Mouse (Mus musculus) stomach, embryonic 15.5 days (tissue): ENCODE results near the gene Lat. TPM values are rescaled to one million over a fixed set of nuclear protein-coding genes. Genes with fewer than 3 reads are reported as not detected.
"Not testable (repeated sequence)": the region's sequence is repeated elsewhere in the genome, so short reads cannot be mapped to it uniquely, and the experiment has no call there.

Experiments
- ATAC-seq: fragments of 200-750 bp; cut with Nextera tagmentation; 2 replicates; pipeline ENCODE4 v1.8.0; 2017; ENCODE audit warnings: low read depth, moderate number of reproducible peaks, moderate TSS enrichment; ENCODE audit not compliant: insufficient read depth, low FRiP score
- H3K27ac ChIP-seq: fragments of 300-500 bp; sonication (generic); 2 replicates; pipeline ENCODE4 v1.5.1; 2015; ENCODE audit warnings: mild to moderate bottlenecking, inconsistent platforms
- H3K27me3 ChIP-seq: fragments of 300-500 bp; sonication (generic); replicated peaks from 2 replicates; pipeline ENCODE4 v1.6.1; 2015; ENCODE audit warnings: inconsistent platforms
- H3K36me3 ChIP-seq: fragments of 300-500 bp; sonication (generic); 2 replicates; pipeline ENCODE4 v1.6.1; 2015; ENCODE audit warnings: inconsistent platforms
- H3K4me1 ChIP-seq: fragments of 300-500 bp; sonication (generic); 2 replicates; pipeline ENCODE4 v1.6.1; 2015; ENCODE audit warnings: inconsistent platforms
- H3K4me2 ChIP-seq: fragments of 300-500 bp; sonication (generic); 2 replicates; pipeline ENCODE4 v1.6.1; 2015; ENCODE audit warnings: mild to moderate bottlenecking, inconsistent platforms
- H3K4me3 ChIP-seq: fragments of 300-500 bp; sonication (generic); replicated peaks from 2 replicates; pipeline ENCODE4 v1.5.1; 2015; ENCODE audit warnings: inconsistent platforms
- H3K9ac ChIP-seq: fragments of 300-500 bp; sonication (generic); 2 replicates; pipeline ENCODE4 v1.6.1; 2015; ENCODE audit warnings: inconsistent platforms
- H3K9me3 ChIP-seq: fragments of 300-500 bp; sonication (generic); 2 replicates; pipeline ENCODE4 v1.6.1; 2016; ENCODE audit warnings: inconsistent platforms
- WGBS: fragments of 180-500 bp; shearing (Covaris S2); methylation state at CpG from one replicate; pipeline ENCODE4 v1.1.7; 2015; 5-methylcytosine and 5-hydroxymethylcytosine counted together
- polyA plus RNA-seq: library from polyadenylated mRNA; unstranded; fragments of >200 nt; fragmentation: Nextera tagmentation; extraction: Ambion mirVana; gene quantifications from 2 replicates; pipeline ENCODE4 v1.2.1, GENCODE M21; 2015

Gene Lat
- polyA plus RNA-seq, 1 experiment from 2014 or later: 2.2 TPM

GRCm38 (mm10) chr7:126396298-126397119, 27.1 kb upstream of the Lat start, which contains the start of gene Nfatc2ip:
Gene Nfatc2ip, minus strand, starts transcription at chr7:126396737.
- Histone ChIP-seq H3K36me3 (no peaks in the 10 kb centered on the region; the same call in 1 of the 2 replicates), H3K27ac (peak within 1 kb of the TSS; percentile 57; the same call in 1 of the 2 replicates), H3K9me3 (no peaks in the 10 kb centered on the region), H3K4me3 (peak within 1 kb of the TSS; percentile 97), H3K9ac (peak within 1 kb of the TSS; percentile 66), H3K4me2 (peak within 1 kb of the TSS; percentile 91), H3K4me1 (0 out of 2 replicates have a peak, but pooled peaks cover 2% of the 10 kb centered on the region), H3K27me3 (no peaks in the 10 kb centered on the region)
- ATAC-seq: peak; percentile 100
- under 1% methylated on average over 59 of the region's 59 CpGs for WGBS

- H3K4me2 ChIP-seq, H3K27me3 ChIP-seq, H3K27ac ChIP-seq, H3K4me1 ChIP-seq, ATAC-seq, H3K9me3 ChIP-seq, H3K9ac ChIP-seq, H3K4me3 ChIP-seq: not testable (repeated sequence)
- H3K36me3 ChIP-seq: peaks cover 15% of the 10 kb centered on the region
- WGBS: 83% methylated on average over 7 of the region's 7 CpGs
Measured at GRCm38 (mm10) chr7:126392086-126392884, 22.9 kb upstream of the Lat start.

GRCm38 (mm10) chr7:126388185-126388584, 18.8 kb upstream of the Lat start:
- no peak overlapping the region for H3K4me2 ChIP-seq
- WGBS: 100% methylated on average over 1 of the region's 1 CpGs

GRCm38 (mm10) chr7:126383565-126383964, 14.2 kb upstream of the Lat start:
- WGBS: 86% methylated on average over 5 of the region's 5 CpGs
- Histone ChIP-seq H3K27me3 (no peaks in the 10 kb centered on the region), H3K9me3 (no peaks in the 10 kb centered on the region)

More at GRCm38 (mm10) chr7:126388185-126388584, 18.8 kb upstream of the Lat start:
- no peaks in the 10 kb centered on the region for H3K4me1 ChIP-seq
- no peak overlapping the region for H3K27ac ChIP-seq
- no peak overlapping the region for H3K4me3 ChIP-seq
- no peaks in the 10 kb centered on the region for H3K27me3 ChIP-seq
- H3K36me3 ChIP-seq: peaks cover 31% of the 10 kb centered on the region
- no peaks in the 10 kb centered on the region for H3K9me3 ChIP-seq
- H3K9ac ChIP-seq: no peak overlapping the region
- no peak for ATAC-seq

GRCm38 (mm10) chr7:126377278-126378158, 8.1 kb upstream of the Lat start, which contains the start of gene Spns1:
Gene Spns1, minus strand, starts transcription at chr7:126377450.
- H3K4me2 ChIP-seq: peak within 1 kb of the TSS; percentile 95
- H3K36me3 ChIP-seq: peaks cover 5% of the 10 kb centered on the region; the same call in 1 of the 2 replicates
- peak within 1 kb of the TSS; percentile 69 for H3K9ac ChIP-seq
- H3K9me3 ChIP-seq: no peaks in the 10 kb centered on the region
- peaks cover 11% of the 10 kb centered on the region for H3K4me1 ChIP-seq
- peak; percentile 97 for ATAC-seq
- peak within 1 kb of the TSS; percentile 88 for H3K4me3 ChIP-seq
- H3K27ac ChIP-seq: peak within 1 kb of the TSS; percentile 55
- WGBS: under 1% methylated on average over 33 of the region's 33 CpGs
- H3K27me3 ChIP-seq: no peaks in the 10 kb centered on the region

More at GRCm38 (mm10) chr7:126383565-126383964, 14.2 kb upstream of the Lat start:
- H3K9ac ChIP-seq: no peak overlapping the region
- H3K27ac ChIP-seq: no peak overlapping the region
- no peak overlapping the region for H3K4me3 ChIP-seq
- H3K36me3 ChIP-seq: peaks cover 18% of the 10 kb centered on the region
- H3K4me1 ChIP-seq: no peaks in the 10 kb centered on the region
- ATAC-seq: no peak
- H3K4me2 ChIP-seq: no peak overlapping the region

GRCm38 (mm10) chr7:126376903-126377277, 7.5 kb upstream of the Lat start:
- Histone ChIP-seq H3K4me2 (peak overlapping the region; percentile 95), H3K27ac (0 out of 2 replicates have a peak overlapping the region, but pooled peaks have one; percentile 5), H3K4me1 (peaks cover 11% of the 10 kb centered on the region), H3K4me3 (peak overlapping the region; percentile 88), H3K9me3 (no peaks in the 10 kb centered on the region), H3K9ac (peak overlapping the region; percentile 69), H3K27me3 (no peaks in the 10 kb centered on the region), H3K36me3 (peaks cover 11% of the 10 kb centered on the region; the same call in 1 of the 2 replicates)
- WGBS: under 1% methylated on average over 27 of the region's 27 CpGs
- peak; percentile 51 for ATAC-seq

- H3K27ac ChIP-seq: no peak overlapping the region
- peaks cover 26% of the 10 kb centered on the region for H3K36me3 ChIP-seq
- peaks cover 11% of the 10 kb centered on the region for H3K4me1 ChIP-seq
- H3K9me3 ChIP-seq: no peaks in the 10 kb centered on the region
- 75% methylated on average over 5 of the region's 5 CpGs for WGBS
- H3K4me3 ChIP-seq: no peak overlapping the region
- H3K27me3 ChIP-seq: no peaks in the 10 kb centered on the region
- H3K4me2 ChIP-seq: no peak overlapping the region
- H3K9ac ChIP-seq: no peak overlapping the region
- ATAC-seq: no peak
Measured at GRCm38 (mm10) chr7:126375012-126375411, 5.6 kb upstream of the Lat start.

- H3K9me3 ChIP-seq: no peaks in the 10 kb centered on the region
- H3K27ac ChIP-seq: no peak overlapping the region
- no peak for ATAC-seq
- H3K4me3 ChIP-seq: no peak overlapping the region
- H3K36me3 ChIP-seq: peaks cover 28% of the 10 kb centered on the region
- 77% methylated on average over 6 of the region's 6 CpGs for WGBS
- H3K4me1 ChIP-seq: peaks cover 11% of the 10 kb centered on the region
- H3K4me2 ChIP-seq: no peak overlapping the region
- no peak overlapping the region for H3K9ac ChIP-seq
- H3K27me3 ChIP-seq: no peaks in the 10 kb centered on the region
Measured at GRCm38 (mm10) chr7:126374526-126374925, 5.2 kb upstream of the Lat start.

- peaks cover 11% of the 10 kb centered on the region for H3K4me1 ChIP-seq
- H3K4me2 ChIP-seq: no peak overlapping the region
- H3K4me3 ChIP-seq: no peak overlapping the region
- no peak overlapping the region for H3K27ac ChIP-seq
- WGBS: 83% methylated on average over 9 of the region's 9 CpGs
- H3K9ac ChIP-seq: no peak overlapping the region
- no peak for ATAC-seq
- peaks cover 28% of the 10 kb centered on the region for H3K36me3 ChIP-seq
- H3K27me3 ChIP-seq: no peaks in the 10 kb centered on the region
- no peaks in the 10 kb centered on the region for H3K9me3 ChIP-seq
Measured at GRCm38 (mm10) chr7:126373007-126373406, 3.6 kb upstream of the Lat start.

- H3K9me3 ChIP-seq: no peaks in the 10 kb centered on the region
- H3K27me3 ChIP-seq: no peaks in the 10 kb centered on the region
- no peak overlapping the region for H3K27ac ChIP-seq
- no peak for ATAC-seq
- no peak overlapping the region for H3K4me2 ChIP-seq
- WGBS: 78% methylated on average over 8 of the region's 8 CpGs
- H3K4me1 ChIP-seq: no peaks in the 10 kb centered on the region
- peaks cover 24% of the 10 kb centered on the region; the same call in 1 of the 2 replicates for H3K36me3 ChIP-seq
- no peak overlapping the region for H3K4me3 ChIP-seq
- no peak overlapping the region for H3K9ac ChIP-seq
Measured at GRCm38 (mm10) chr7:126368367-126368766, 1.0 kb downstream of the Lat start.

GRCm38 (mm10) chr7:126367636-126368035, 1.7 kb downstream of the Lat start:
- Histone ChIP-seq H3K4me2 (no peak overlapping the region), H3K4me3 (no peak overlapping the region), H3K9me3 (no peaks in the 10 kb centered on the region), H3K9ac (no peak overlapping the region), H3K27ac (no peak overlapping the region), H3K27me3 (no peaks in the 10 kb centered on the region), H3K36me3 (peaks cover 23% of the 10 kb centered on the region; the same call in 1 of the 2 replicates), H3K4me1 (no peaks in the 10 kb centered on the region)
- WGBS: 81% methylated on average over 10 of the region's 10 CpGs
- ATAC-seq: no peak
